Mouse (Mus musculus) liver, embryonic 14.5 days (tissue): ENCODE results near the gene Rpl9. TPM values are rescaled to one million over a fixed set of nuclear protein-coding genes. Genes with fewer than 3 reads are reported as not detected.

ENCODE experiments used
- ATAC-seq: fragments of 200-750 bp; cut with Nextera tagmentation; 2 replicates; pipeline ENCODE4 v1.8.0; 2017; ENCODE audit warnings: moderate number of reproducible peaks, mild to moderate bottlenecking, moderate library complexity; ENCODE audit not compliant: insufficient read depth
- DNase-seq, 3 experiments: peaks; one replicate each; pipeline ENCODE4 v3.0.0-alpha.2; 2012 to 2013; ENCODE audit warnings: low read depth in 3 of 3, low spot score in 3 of 3
- H3K27ac ChIP-seq: fragments of 300-500 bp; sonication (generic); 2 replicates; pipeline ENCODE4 v1.5.1; 2014; ENCODE audit warnings: moderate library complexity, mild to moderate bottlenecking, control low read depth, inconsistent platforms
- H3K27me3 ChIP-seq: fragments of 300-500 bp; sonication (generic); 2 replicates; pipeline ENCODE4 v1.6.1; 2014; ENCODE audit warnings: mild to moderate bottlenecking, low read length, moderate library complexity; ENCODE audit not compliant: control insufficient read depth, insufficient read depth
- H3K36me3 ChIP-seq: fragments of 300-500 bp; sonication (generic); replicated peaks from 2 replicates; pipeline ENCODE4 v1.6.1; 2014; ENCODE audit warnings: low read depth; ENCODE audit not compliant: control insufficient read depth, insufficient read depth
- H3K4me1 ChIP-seq, 2 experiments: fragments of 200-500 bp in 1 of 2; fragments of 300-500 bp in 1 of 2; sonication (generic) in 1 of 2; replicated peaks; 2 replicates each; pipeline ENCODE4 v1.6.1; 2012 to 2014; ENCODE audit warnings: antibody characterized with exemption in 1 of 2, inconsistent platforms in 1 of 2, low read length in 1 of 2; ENCODE audit not compliant: control insufficient read depth in 2 of 2, insufficient read depth in 2 of 2
- H3K4me2 ChIP-seq: fragments of 300-500 bp; sonication (generic); 2 replicates; pipeline ENCODE4 v1.6.1; 2014; ENCODE audit warnings: low read depth, mild to moderate bottlenecking, control low read depth, moderate library complexity
- H3K4me3 ChIP-seq, 2 experiments: fragments of 200-500 bp in 1 of 2; fragments of 300-500 bp in 1 of 2; sonication (generic) in 1 of 2; 2 replicates each; pipeline ENCODE4 v1.5.1; 2012 to 2014; ENCODE audit warnings: low read depth in 2 of 2, low read length in 2 of 2, mild to moderate bottlenecking in 2 of 2, control low read depth in 1 of 2, inconsistent platforms in 1 of 2, moderate library complexity in 1 of 2; ENCODE audit not compliant: insufficient read depth in 1 of 2
- H3K9ac ChIP-seq: fragments of 300-500 bp; sonication (generic); replicated peaks from 2 replicates; pipeline ENCODE4 v1.6.1; 2014; ENCODE audit warnings: mild to moderate bottlenecking, control low read depth, moderate library complexity
- H3K9me3 ChIP-seq: fragments of 300-500 bp; sonication (generic); 2 replicates; pipeline ENCODE4 v1.6.1; 2016; ENCODE audit warnings: low read length, mixed read lengths; ENCODE audit not compliant: control insufficient read depth
- CTCF ChIP-seq: IDR thresholded peaks from 2 replicates; pipeline ENCODE4 v1.5.1; 2016; ENCODE audit warnings: antibody characterized with exemption, low read depth, control low read depth
- EP300 ChIP-seq: IDR thresholded peaks from 2 replicates; pipeline ENCODE4 v1.6.1; 2016; ENCODE audit warnings: antibody characterized with exemption, low read depth
- WGBS: fragments of 180-500 bp; shearing (Covaris S2); extraction: QIAGEN DNeasy Blood & Tissue Kit; methylation state at CpG from one replicate; pipeline ENCODE4 v1.1.7; 2014; ENCODE audit not compliant: insufficient replicate concordance; 5-methylcytosine and 5-hydroxymethylcytosine counted together
- polyA plus RNA-seq, 2 experiments: library from polyadenylated mRNA; depleted of rRNA in 1 of 2; stranded (reverse) in 1 of 2; unstranded in 1 of 2; fragments of >200 nt; fragmentation: Nextera tagmentation in 1 of 2; extraction: Ambion mirVana in 1 of 2; gene quantifications; 2 replicates each; pipeline versions ENCODE4 v1.2.1 to v1.2.3; 2012 to 2014

Gene Rpl9
- polyA plus RNA-seq, 2 experiments, result 683 to 725 TPM

DNA sequence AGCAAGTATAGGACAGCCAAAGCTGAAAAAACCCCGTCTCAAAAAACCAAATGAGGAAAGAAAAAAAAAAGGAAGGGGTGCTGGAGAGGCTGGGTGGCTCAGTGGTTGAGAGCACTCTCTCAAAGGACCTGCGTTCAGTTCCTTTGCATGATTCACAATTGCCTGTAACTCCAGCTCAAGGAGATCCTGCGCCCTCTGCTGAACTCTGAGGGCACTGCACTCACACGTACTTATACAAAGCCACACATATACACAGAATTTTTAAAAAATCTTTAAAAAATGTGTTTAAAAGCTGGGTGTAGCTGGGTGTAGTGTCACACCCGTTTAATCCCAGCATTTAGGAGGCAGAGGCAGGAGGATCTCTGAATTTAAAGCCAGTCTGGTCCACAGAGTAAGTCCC, 36.3 kb downstream of the Rpl9 start:
- no peak overlapping the region for H3K4me2 ChIP-seq
- no peaks in the 10 kb centered on the region for H3K27me3 ChIP-seq
- H3K36me3 ChIP-seq, result no peaks in the 10 kb centered on the region
- no peak for TF ChIP-seq EP300
- TF ChIP-seq CTCF, result peak; percentile 37; the same call in 1 of the 2 replicates
- peaks cover 0 to 8% of the 10 kb centered on the region in 2 experiments; a peak in 1 of 4 replicates for H3K4me1 ChIP-seq
- no peak for DNase-seq
- no peak overlapping the region for H3K4me3 ChIP-seq
- H3K27ac ChIP-seq, result no peak overlapping the region
- no peak for ATAC-seq
- peaks cover 2% of the 10 kb centered on the region; the same call in 1 of the 2 replicates for H3K9me3 ChIP-seq
- 56% methylated on average over 5 of the region's 5 CpGs for WGBS
- H3K9ac ChIP-seq, result no peak overlapping the region

DNA sequence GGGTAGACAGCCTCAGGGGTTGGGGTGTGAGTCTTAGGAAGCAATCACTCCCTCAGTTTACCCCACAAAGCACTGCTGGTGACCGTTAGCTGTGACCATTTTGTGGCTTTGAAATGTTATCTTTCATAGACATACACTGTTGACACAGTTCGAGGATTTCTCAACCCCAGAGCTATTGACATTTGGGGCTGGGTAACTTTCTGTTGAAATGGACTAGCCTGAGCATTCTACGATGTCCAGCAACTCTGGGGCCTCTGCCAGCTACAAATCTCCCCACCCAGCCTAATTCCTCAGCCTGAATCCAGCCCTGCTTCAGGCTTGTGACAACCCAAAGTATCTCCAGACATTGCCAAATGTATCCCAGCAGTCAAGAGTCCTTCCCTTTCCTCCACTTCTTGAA, 37.1 kb downstream of the Rpl9 start:
- WGBS, result 13% methylated on average over 3 of the region's 3 CpGs
- Histone ChIP-seq H3K27me3 (no peaks in the 10 kb centered on the region), H3K9ac (no peak overlapping the region), H3K4me1 (peaks cover 0 to 8% of the 10 kb centered on the region in 2 experiments; a peak in 1 of 4 replicates), H3K4me2 (no peak overlapping the region), H3K9me3 (peaks cover 2% of the 10 kb centered on the region; the same call in 1 of the 2 replicates), H3K36me3 (no peaks in the 10 kb centered on the region), H3K27ac (no peak overlapping the region), H3K4me3 (no peak overlapping the region)
- TF ChIP-seq CTCF (no peak), EP300 (no peak)
- peak; percentile 18; the same call in 1 of the 2 replicates for ATAC-seq
- no peak for DNase-seq

DNA sequence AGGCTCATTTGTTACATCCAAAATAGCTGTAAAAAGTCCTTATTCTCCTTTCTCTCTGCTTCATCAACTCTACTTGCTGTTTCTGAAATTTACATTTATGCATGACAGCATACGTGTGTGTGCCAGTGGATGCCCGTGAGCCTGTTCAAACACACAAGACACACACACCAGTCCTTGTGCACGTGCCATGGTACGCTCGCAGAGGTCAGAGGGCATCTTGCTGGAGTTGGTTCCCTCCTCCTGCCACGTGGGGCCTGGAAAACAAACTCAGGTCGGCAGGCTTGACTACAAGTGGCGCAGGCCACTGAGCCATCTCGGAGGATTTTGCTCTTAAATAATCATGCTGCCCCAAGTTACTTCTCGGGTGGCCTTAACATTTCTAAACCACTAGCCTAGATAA, 40.7 kb downstream of the Rpl9 start:
- Histone ChIP-seq H3K27ac (no peak overlapping the region), H3K9me3 (peaks cover 2% of the 10 kb centered on the region; the same call in 1 of the 2 replicates), H3K4me1 (peaks cover 0 to 3% of the 10 kb centered on the region in 2 experiments; a peak in 1 of 4 replicates), H3K4me3 (peak overlapping the region; percentile 30 to 42; a peak in 3 of 4 replicates), H3K27me3 (no peaks in the 10 kb centered on the region), H3K9ac (no peak overlapping the region), H3K4me2 (peak overlapping the region; percentile 21), H3K36me3 (no peaks in the 10 kb centered on the region)
- ATAC-seq, result 0 out of 2 replicates have a peak, but pooled peaks have one; percentile 37
- DNase-seq, result no peak
- TF ChIP-seq EP300 (no peak), CTCF (no peak)
- 62% methylated on average over 10 of the region's 10 CpGs for WGBS

DNA sequence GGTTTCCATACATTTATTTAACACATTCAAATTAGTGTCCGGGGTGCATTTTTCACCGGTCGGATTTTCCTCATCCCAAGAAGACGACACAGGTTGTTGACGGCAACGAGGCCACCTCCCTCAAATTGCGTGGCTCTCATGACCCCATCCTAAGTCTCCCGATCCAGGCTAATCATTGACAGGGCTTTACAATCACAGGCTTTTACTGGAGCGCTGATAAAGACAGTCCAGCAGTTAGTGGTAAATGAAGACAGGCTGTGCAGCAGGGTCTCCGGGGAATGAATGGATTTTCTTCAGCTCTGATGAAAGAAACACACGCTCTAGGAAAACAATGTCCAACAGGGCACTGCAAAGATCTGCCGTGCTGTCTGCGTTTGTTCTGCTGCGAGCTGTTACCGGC, 43.1 kb downstream of the Rpl9 start, which contains the start of gene Klb:
TSS of gene Klb (plus strand) at position 147 of the 400 bp plus-strand sequence.
- TF ChIP-seq EP300 (no peak), CTCF (no peak)
- DNase-seq (no peak), ATAC-seq (0 out of 2 replicates have a peak, but pooled peaks have one; percentile 37)
- H3K9ac ChIP-seq, result peak within 1 kb of the TSS; percentile 20
- H3K36me3 ChIP-seq, result no peaks in the 10 kb centered on the region
- H3K27me3 ChIP-seq, result no peaks in the 10 kb centered on the region
- peak within 1 kb of the TSS; percentile 42 to 57 for H3K4me3 ChIP-seq
- H3K4me2 ChIP-seq, result no peak within 1 kb of the TSS
- no peak within 1 kb of the TSS for H3K27ac ChIP-seq
- 70% methylated on average over 15 of the region's 15 CpGs for WGBS
- H3K9me3 ChIP-seq, result no peaks in the 10 kb centered on the region
- no peaks in the 10 kb centered on the region for H3K4me1 ChIP-seq

DNA sequence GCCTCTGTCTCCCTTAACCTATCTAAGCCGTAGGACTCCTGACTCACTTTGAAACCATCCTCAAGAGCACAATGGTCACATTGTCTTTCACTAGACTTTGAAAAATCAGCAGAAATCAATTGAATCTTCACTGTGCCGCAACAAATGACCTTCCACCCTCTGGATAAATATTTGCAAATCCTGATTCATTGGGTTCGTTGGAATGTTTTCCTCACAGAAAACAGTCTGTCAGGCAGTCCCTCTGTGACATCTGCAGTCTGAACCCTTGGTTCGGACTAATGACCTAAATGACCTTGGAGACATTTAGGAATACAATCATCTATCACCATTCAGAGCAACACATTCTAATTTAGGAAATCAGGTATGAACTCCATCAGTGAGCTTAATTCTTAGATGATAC, 51.1 kb downstream of the Rpl9 start:
- Histone ChIP-seq H3K4me1 (peaks cover 4 to 5% of the 10 kb centered on the region in 2 experiments), H3K4me3 (no peak overlapping the region), H3K36me3 (no peaks in the 10 kb centered on the region), H3K9me3 (no peaks in the 10 kb centered on the region), H3K27ac (no peak overlapping the region), H3K27me3 (no peaks in the 10 kb centered on the region), H3K4me2 (no peak overlapping the region), H3K9ac (no peak overlapping the region)
- DNase-seq (no peak), ATAC-seq (no peak)
- WGBS, result 48% methylated on average over 4 of the region's 4 CpGs
- TF ChIP-seq CTCF, result no peak
- TF ChIP-seq EP300, result no peak
